Mouse (Mus musculus): Measurements from ENCODE around the gene Tspan32. TPM values are rescaled to one million over a fixed set of nuclear protein-coding genes. Genes with fewer than 3 reads are reported as not detected.

Tspan32 gene
- total and polyA plus RNA-seq, 2 experiments from 2014 or later, result 0.56 to 1.4 TPM

- DNase-seq (no peak), ATAC-seq (no peak)
- no peaks in the 10 kb centered on the region for H3K4me1 ChIP-seq (ENCODE audit: insufficient read depth)
- no peaks in the 10 kb centered on the region for H3K9me3 ChIP-seq (ENCODE audit: low read length)
- H3K4me3 ChIP-seq (ENCODE audit: low read depth, low read length), result no peak overlapping the region
- no peak overlapping the region for H3K9ac ChIP-seq
- peaks cover 6% of the 10 kb centered on the region for H3K36me3 ChIP-seq (ENCODE audit: insufficient read depth)
- 68% methylated on average over 5 of the region's 5 CpGs for WGBS
- H3K27ac ChIP-seq (ENCODE audit: low read depth, low read length), result no peak overlapping the region
- no peak for TF ChIP-seq CTCF (IDR thresholded peaks at IDR 0.05; ENCODE audit: low read depth)
- no peaks in the 10 kb centered on the region for H3K27me3 ChIP-seq (ENCODE audit: insufficient read depth, low read length)
- no peak overlapping the region for H3K4me2 ChIP-seq (ENCODE audit: low read depth)
Measured at GRCm38 (mm10) chr7:143021356-143022164, 16.7 kb downstream of the Tspan32 start.

- no peak overlapping the region for H3K9ac ChIP-seq
- no peak for ATAC-seq
- DNase-seq, result no peak
- H3K27me3 ChIP-seq (ENCODE audit: insufficient read depth, low read length), result no peaks in the 10 kb centered on the region
- no peaks in the 10 kb centered on the region for H3K9me3 ChIP-seq (ENCODE audit: low read length)
- no peaks in the 10 kb centered on the region for H3K4me1 ChIP-seq (ENCODE audit: insufficient read depth)
- no peak overlapping the region for H3K4me3 ChIP-seq (ENCODE audit: low read depth, low read length)
- 89% methylated on average over 2 of the region's 2 CpGs for WGBS
- H3K36me3 ChIP-seq (ENCODE audit: insufficient read depth), result peaks cover 6% of the 10 kb centered on the region
- no peak for TF ChIP-seq CTCF (IDR thresholded peaks at IDR 0.05; ENCODE audit: low read depth)
- no peak overlapping the region for H3K4me2 ChIP-seq (ENCODE audit: low read depth)
- no peak overlapping the region for H3K27ac ChIP-seq (ENCODE audit: low read depth, low read length)
Measured at GRCm38 (mm10) chr7:143023499-143023898, 18.7 kb downstream of the Tspan32 start.

- Histone ChIP-seq H3K27ac (ENCODE audit: low read depth, low read length) (no peak overlapping the region), H3K4me2 (ENCODE audit: low read depth) (no peak overlapping the region), H3K27me3 (ENCODE audit: insufficient read depth, low read length) (no peaks in the 10 kb centered on the region), H3K36me3 (ENCODE audit: insufficient read depth) (peaks cover 6% of the 10 kb centered on the region), H3K9me3 (ENCODE audit: low read length) (no peaks in the 10 kb centered on the region), H3K4me3 (ENCODE audit: low read depth, low read length) (no peak overlapping the region), H3K4me1 (ENCODE audit: insufficient read depth) (no peaks in the 10 kb centered on the region), H3K9ac (no peak overlapping the region)
- no peak for ATAC-seq
- no peak for TF ChIP-seq CTCF (IDR thresholded peaks at IDR 0.05; ENCODE audit: low read depth)
- no peak for DNase-seq
- 94% methylated on average over 1 of the region's 1 CpGs for WGBS
Measured at GRCm38 (mm10) chr7:143024293-143024692, 19.4 kb downstream of the Tspan32 start.

- 91% methylated on average over 3 of the region's 3 CpGs for WGBS
- no peak for ATAC-seq
- no peak overlapping the region for H3K4me3 ChIP-seq (ENCODE audit: low read depth, low read length)
- no peaks in the 10 kb centered on the region for H3K4me1 ChIP-seq (ENCODE audit: insufficient read depth)
- no peak overlapping the region for H3K9ac ChIP-seq
- peaks cover 10% of the 10 kb centered on the region for H3K36me3 ChIP-seq (ENCODE audit: insufficient read depth)
- no peak overlapping the region for H3K27ac ChIP-seq (ENCODE audit: low read depth, low read length)
- TF ChIP-seq CTCF (IDR thresholded peaks at IDR 0.05; ENCODE audit: low read depth), result no peak
- no peaks in the 10 kb centered on the region for H3K27me3 ChIP-seq (ENCODE audit: insufficient read depth, low read length)
- no peak overlapping the region for H3K4me2 ChIP-seq (ENCODE audit: low read depth)
- H3K9me3 ChIP-seq (ENCODE audit: low read length), result no peaks in the 10 kb centered on the region
- DNase-seq, result no peak
Measured at GRCm38 (mm10) chr7:143025496-143025895, 20.6 kb downstream of the Tspan32 start.

GRCm38 (mm10) chr7:143027196-143027595 lies 22.4 kb downstream of the Tspan32 start:
- H3K4me1 ChIP-seq (ENCODE audit: insufficient read depth), result no peaks in the 10 kb centered on the region
- H3K9me3 ChIP-seq (ENCODE audit: low read length), result no peaks in the 10 kb centered on the region
- H3K27me3 ChIP-seq (ENCODE audit: insufficient read depth, low read length), result no peaks in the 10 kb centered on the region
- H3K36me3 ChIP-seq (ENCODE audit: insufficient read depth), result peaks cover 24% of the 10 kb centered on the region
- no peak overlapping the region for H3K27ac ChIP-seq (ENCODE audit: low read depth, low read length)
- no peak overlapping the region for H3K9ac ChIP-seq
- 82% methylated on average over 4 of the region's 4 CpGs for WGBS
- no peak for TF ChIP-seq CTCF (IDR thresholded peaks at IDR 0.05; ENCODE audit: low read depth)
- ATAC-seq, result no peak
- no peak overlapping the region for H3K4me3 ChIP-seq (ENCODE audit: low read depth, low read length)
- no peak for DNase-seq
- no peak overlapping the region for H3K4me2 ChIP-seq (ENCODE audit: low read depth)

- DNase-seq (no peak), ATAC-seq (no peak)
- H3K27ac ChIP-seq (ENCODE audit: low read depth, low read length), result no peak overlapping the region
- no peaks in the 10 kb centered on the region for H3K27me3 ChIP-seq (ENCODE audit: insufficient read depth, low read length)
- TF ChIP-seq CTCF (IDR thresholded peaks at IDR 0.05; ENCODE audit: low read depth), result no peak
- peaks cover 44% of the 10 kb centered on the region for H3K36me3 ChIP-seq (ENCODE audit: insufficient read depth)
- H3K9me3 ChIP-seq (ENCODE audit: low read length), result no peaks in the 10 kb centered on the region
- WGBS, result 81% methylated on average over 1 of the region's 1 CpGs
- H3K4me2 ChIP-seq (ENCODE audit: low read depth), result no peak overlapping the region
- H3K9ac ChIP-seq, result no peak overlapping the region
- H3K4me3 ChIP-seq (ENCODE audit: low read depth, low read length), result no peak overlapping the region
- H3K4me1 ChIP-seq (ENCODE audit: insufficient read depth), result no peaks in the 10 kb centered on the region
Measured at GRCm38 (mm10) chr7:143031816-143032215, 27.0 kb downstream of the Tspan32 start.

- H3K4me1 ChIP-seq (ENCODE audit: insufficient read depth), result no peaks in the 10 kb centered on the region
- no peak overlapping the region for H3K4me3 ChIP-seq (ENCODE audit: low read depth, low read length)
- 71% methylated on average over 4 of the region's 4 CpGs for WGBS
- peaks cover 44% of the 10 kb centered on the region for H3K36me3 ChIP-seq (ENCODE audit: insufficient read depth)
- H3K9ac ChIP-seq, result no peak overlapping the region
- ATAC-seq, result no peak
- no peak for TF ChIP-seq CTCF (IDR thresholded peaks at IDR 0.05; ENCODE audit: low read depth)
- no peak for DNase-seq
- H3K4me2 ChIP-seq (ENCODE audit: low read depth), result no peak overlapping the region
- H3K27ac ChIP-seq (ENCODE audit: low read depth, low read length), result no peak overlapping the region
- no peaks in the 10 kb centered on the region for H3K27me3 ChIP-seq (ENCODE audit: insufficient read depth, low read length)
- no peaks in the 10 kb centered on the region for H3K9me3 ChIP-seq (ENCODE audit: low read length)
Measured at GRCm38 (mm10) chr7:143033581-143033980, 28.7 kb downstream of the Tspan32 start.
